Comparison of ENCODE assay signal across 27 mouse cellular contexts in the genomic region with DNA sequence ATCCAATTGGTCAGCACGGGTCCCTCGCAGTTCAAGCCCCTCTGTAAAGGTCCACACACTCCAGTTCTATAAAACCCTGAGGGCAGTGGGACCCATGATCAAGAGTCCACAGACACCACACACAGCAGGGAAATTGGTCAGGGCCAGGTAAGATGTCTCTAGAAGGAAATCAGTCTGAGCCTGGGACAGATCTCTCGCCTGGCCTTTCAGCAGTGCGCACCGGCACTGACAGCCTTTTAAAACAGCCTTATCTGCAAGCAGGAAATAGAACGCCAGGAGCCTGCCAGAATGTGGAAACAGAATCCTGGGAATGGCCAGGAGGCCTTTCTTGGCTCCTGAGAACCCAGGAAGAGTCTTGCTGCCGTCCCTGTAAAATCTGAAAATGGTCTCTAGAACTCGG. TPM values are rescaled to one million over a fixed set of nuclear protein-coding genes. Genes with fewer than 3 reads are reported as not detected.
DNase-seq lines count a peak whose midpoint lies in the region; ATAC-seq and TF ChIP-seq lines count a peak whose summit lies in the region.
"Had no signal": no experiment of that assay in that cellular context is flagged by ENCODE, and none has a peak within 500 bp of the region (broad histone marks: within the 10 kb centered on the region; RNA-seq: fewer than 3 reads in every experiment).

No protein-coding gene starts in this region.

- H3K9ac ChIP-seq in ES-Bruce4 (ENCODE audit: low read depth, poor library complexity, severe bottlenecking), result 0 out of 2 replicates have a peak overlapping the region, but pooled peaks have one; percentile 17
- no peak overlapping the region for H3K9ac ChIP-seq in heart, embryonic 12.5 days
- H3K9ac ChIP-seq in heart, postnatal 0 days (replicated peaks; ENCODE audit: low read depth, low read length), result no peak overlapping the region
- H3K9ac ChIP-seq in midbrain, embryonic 16.5 days (ENCODE audit: low read depth, low read length), result no peak overlapping the region
- H3K9ac ChIP-seq: forebrain, embryonic 15.5 days; hindbrain, embryonic 14.5 days; kidney, embryonic 15.5 days; liver, embryonic 13.5 days; midbrain, embryonic 12.5 days; neural tube, embryonic 13.5 days had no signal

- TF ChIP-seq POLR2A in ES-Bruce4 (IDR thresholded peaks at IDR 0.05; ENCODE audit: insufficient read depth, low read length), result no peak

- no peak for TF ChIP-seq CTCF in ES-Bruce4 (IDR thresholded peaks at IDR 0.05; ENCODE audit: low read depth, low read length)
- TF ChIP-seq CTCF in heart, postnatal 0 days (IDR thresholded peaks at IDR 0.05; ENCODE audit: low read depth), result no peak

- 15% methylated on average over 8 of the region's 8 CpGs for WGBS in heart, embryonic 12.5 days
- WGBS in heart, postnatal 0 days, result 23% methylated on average over 8 of the region's 8 CpGs
- 87% methylated on average over 8 of the region's 8 CpGs for WGBS in midbrain, embryonic 16.5 days

- H3K4me3 ChIP-seq in ES-Bruce4 (ENCODE audit: low read depth, low read length), result peak overlapping the region; percentile 6; the same call in 1 of the 2 replicates
- no peak overlapping the region for H3K4me3 ChIP-seq in heart, embryonic 12.5 days
- no peak overlapping the region for H3K4me3 ChIP-seq in heart, postnatal 0 days (ENCODE audit: low read depth, low read length)
- no peak overlapping the region for H3K4me3 ChIP-seq in midbrain, embryonic 16.5 days (ENCODE audit: low read depth, low read length)
- H3K4me3 ChIP-seq: forebrain, embryonic 10.5 days; forebrain, embryonic 15.5 days; kidney, embryonic 15.5 days; layer of hippocampus, adult 2 months; liver, embryonic 13.5 days; megakaryocyte, embryonic 14.5 days; midbrain, embryonic 12.5 days; neural tube, embryonic 13.5 days had no signal

- DNase-seq in heart, adult 11 months, result peak; percentile 93
- DNase-seq in heart, postnatal 36 days, result no peak
- peak; percentile 56 for DNase-seq in heart, postnatal 0 days (ENCODE audit: low spot score)
- DNase-seq in spleen, adult 18-20 months, result no peak
- DNase-seq: adrenal gland, adult 2 months; cerebellum, adult 8-10 months; cerebellum, postnatal 25 days; kidney, adult 11 months; kidney, postnatal 36 days; left cerebral cortex, postnatal 4 days; liver, embryonic 13.5 days; lung, adult 18-20 months; right cerebral cortex, postnatal 4 days; thymus, postnatal 4 days had no signal

- H3K27me3 ChIP-seq in ES-Bruce4 (ENCODE audit: control insufficient read depth, insufficient read depth, low read length, poor library complexity, severe bottlenecking), result no peaks in the 10 kb centered on the region
- H3K27me3 ChIP-seq in heart, embryonic 12.5 days (replicated peaks), result no peaks in the 10 kb centered on the region
- no peaks in the 10 kb centered on the region for H3K27me3 ChIP-seq in heart, postnatal 0 days (ENCODE audit: control insufficient read depth, insufficient read depth, low read length)
- no peaks in the 10 kb centered on the region for H3K27me3 ChIP-seq in midbrain, embryonic 16.5 days (ENCODE audit: control insufficient read depth, insufficient read depth, low read depth, low read length)
- H3K27me3 ChIP-seq: forebrain, embryonic 15.5 days; kidney, embryonic 15.5 days; liver, embryonic 13.5 days; midbrain, embryonic 12.5 days; neural tube, embryonic 13.5 days had no signal

- no peak for TF ChIP-seq EP300 in ES-Bruce4 (IDR thresholded peaks at IDR 0.05; ENCODE audit: insufficient read depth, low read depth, low read length)
- no peak for TF ChIP-seq EP300 in heart, postnatal 0 days (IDR thresholded peaks at IDR 0.05; ENCODE audit: low read depth)

- no peak for ATAC-seq in heart, embryonic 12.5 days (ENCODE audit: insufficient number of reproducible peaks, low FRiP score)
- no peak; the same call in 1 of the 2 replicates for ATAC-seq in heart, postnatal 0 days (ENCODE audit: insufficient read depth, low read depth)
- ATAC-seq in erythroid progenitor cell, adult 5-6 weeks (replicated peaks; ENCODE audit: low FRiP score, poor library complexity, severe bottlenecking), result no peak
- ATAC-seq in midbrain, embryonic 16.5 days, result no peak
- ATAC-seq: forebrain, embryonic 15.5 days; lung, postnatal 0 days had no signal

- peak overlapping the region; percentile 19 for H3K4me2 ChIP-seq in heart, embryonic 12.5 days
- peak overlapping the region; percentile 14 for H3K4me2 ChIP-seq in heart, postnatal 0 days (ENCODE audit: low read depth, low read length)
- H3K4me2 ChIP-seq in midbrain, embryonic 16.5 days (ENCODE audit: low read length), result no peak overlapping the region
- H3K4me2 ChIP-seq: forebrain, embryonic 15.5 days; hindbrain, embryonic 14.5 days; kidney, embryonic 15.5 days; liver, embryonic 13.5 days; midbrain, embryonic 12.5 days; neural tube, embryonic 13.5 days had no signal

- H3K27ac ChIP-seq in ES-Bruce4 (ENCODE audit: insufficient read depth, low read length), result no peak overlapping the region
- peak overlapping the region; percentile 69 for H3K27ac ChIP-seq in heart, embryonic 12.5 days (ENCODE audit: poor library complexity, severe bottlenecking)
- H3K27ac ChIP-seq in heart, postnatal 0 days (ENCODE audit: low read depth), result peak overlapping the region; percentile 32; the same call in 1 of the 2 replicates
- H3K27ac ChIP-seq in midbrain, embryonic 16.5 days (ENCODE audit: low read length), result no peak overlapping the region
- H3K27ac ChIP-seq: forebrain, embryonic 10.5 days; forebrain, embryonic 15.5 days; hindbrain, embryonic 14.5 days; kidney, embryonic 15.5 days; layer of hippocampus, adult 2 months; liver, embryonic 13.5 days; midbrain, embryonic 12.5 days; neural tube, embryonic 13.5 days had no signal

- peaks cover 16% of the 10 kb centered on the region for H3K4me1 ChIP-seq in ES-Bruce4 (ENCODE audit: control insufficient read depth, insufficient read depth, low read length)
- H3K4me1 ChIP-seq in heart, embryonic 12.5 days (replicated peaks), result peaks cover 25% of the 10 kb centered on the region
- peaks cover 9% of the 10 kb centered on the region; the same call in 1 of the 2 replicates for H3K4me1 ChIP-seq in heart, postnatal 0 days (ENCODE audit: control insufficient read depth, insufficient read depth)
- H3K4me1 ChIP-seq in midbrain, embryonic 16.5 days (ENCODE audit: control insufficient read depth, insufficient read depth, low read length), result no peaks in the 10 kb centered on the region
- H3K4me1 ChIP-seq: forebrain, embryonic 15.5 days; kidney, embryonic 15.5 days; midbrain, embryonic 12.5 days; neural tube, embryonic 13.5 days had no signal

- no peaks in the 10 kb centered on the region for H3K9me3 ChIP-seq in ES-Bruce4 (replicated peaks; ENCODE audit: control insufficient read depth, insufficient read depth, low read length, poor library complexity, severe bottlenecking)
- H3K9me3 ChIP-seq in heart, embryonic 12.5 days (replicated peaks), result no peaks in the 10 kb centered on the region
- H3K9me3 ChIP-seq in heart, postnatal 0 days (replicated peaks; ENCODE audit: control insufficient read depth, low read length), result no peaks in the 10 kb centered on the region
- no peaks in the 10 kb centered on the region for H3K9me3 ChIP-seq in midbrain, embryonic 16.5 days (replicated peaks; ENCODE audit: control insufficient read depth, low read length, poor library complexity, severe bottlenecking)
- H3K9me3 ChIP-seq: forebrain, embryonic 10.5 days; forebrain, embryonic 15.5 days; kidney, embryonic 15.5 days; neural tube, embryonic 13.5 days had no signal

- intact Hi-C loops in heart, postnatal 36 days (cut with DNase I), result no loop called here

- H3K36me3 ChIP-seq in ES-Bruce4 (ENCODE audit: control insufficient read depth, insufficient read depth, low read length, poor library complexity, severe bottlenecking), result no peaks in the 10 kb centered on the region
- no peaks in the 10 kb centered on the region for H3K36me3 ChIP-seq in heart, embryonic 12.5 days
- no peaks in the 10 kb centered on the region for H3K36me3 ChIP-seq in heart, postnatal 0 days (replicated peaks; ENCODE audit: control insufficient read depth, insufficient read depth, low read length)
- H3K36me3 ChIP-seq in midbrain, embryonic 16.5 days (ENCODE audit: control insufficient read depth, insufficient read depth, low read length), result no peaks in the 10 kb centered on the region
- H3K36me3 ChIP-seq: forebrain, embryonic 10.5 days; forebrain, embryonic 15.5 days; kidney, embryonic 15.5 days; liver, embryonic 13.5 days; midbrain, embryonic 12.5 days; neural tube, embryonic 13.5 days had no signal

RNA-seq across cellular contexts. Expression of gene Galnt15, which starts 27.0 kb away (rescaled TPM):
- 10 to 100 TPM; 15.0 to 21.3 TPM for total RNA-seq in heart, postnatal 36 days (2021)
- not detected in 2 replicates for polyA plus RNA-seq in ES-Bruce4 (2011; ENCODE audit: insufficient read depth, insufficient read length, low read depth, missing spikeins)
- polyA plus RNA-seq in heart, embryonic 12.5 days (2016; fragmentation: Nextera tagmentation; extraction: Ambion mirVana), result 0.29 and 0.35 TPM in 2 replicates
- total RNA-seq in heart, postnatal 0 days (2014; rRNA removed; ENCODE audit: low replicate concordance), result 2.7 and 3.3 TPM in 2 replicates
- 0.88 and 0.94 TPM in 2 replicates for polyA plus RNA-seq in heart, postnatal 0 days (2015; fragmentation: Nextera tagmentation; extraction: Ambion mirVana)
- total RNA-seq in erythroid progenitor cell, adult 5-6 weeks (2015; ENCODE audit: low replicate concordance), result not detected in 2 replicates
- total RNA-seq in erythroid progenitor cell, adult 5-6 weeks (2017; ENCODE audit: low replicate concordance), result 0.13 TPM in 1 of 2 replicates, not detected in the other
- 0.45 and 0.52 TPM in 2 replicates for polyA plus RNA-seq in midbrain, embryonic 16.5 days (2015; fragmentation: Nextera tagmentation; extraction: Ambion mirVana)
- polyA plus RNA-seq: liver, embryonic 13.5 days had no signal

RNA-seq across cellular contexts. Expression of gene Oxnad1, which starts 29.4 kb away (rescaled TPM):
- 10 to 100 TPM; 46.7 to 57.4 TPM for total RNA-seq in heart, postnatal 36 days (2021)
- polyA plus RNA-seq in ES-Bruce4 (2011; ENCODE audit: insufficient read depth, insufficient read length, low read depth, missing spikeins), result 36.4 and 40.8 TPM in 2 replicates
- 37.9 and 40.2 TPM in 2 replicates for polyA plus RNA-seq in heart, embryonic 12.5 days (2016; fragmentation: Nextera tagmentation; extraction: Ambion mirVana)
- total RNA-seq in heart, postnatal 0 days (2014; rRNA removed; ENCODE audit: low replicate concordance), result 68.6 and 85.5 TPM in 2 replicates
- polyA plus RNA-seq in heart, postnatal 0 days (2015; fragmentation: Nextera tagmentation; extraction: Ambion mirVana), result 48.4 and 48.7 TPM in 2 replicates
- 3.6 and 10.5 TPM in 2 replicates for total RNA-seq in erythroid progenitor cell, adult 5-6 weeks (2015; ENCODE audit: low replicate concordance)
- total RNA-seq in erythroid progenitor cell, adult 5-6 weeks (2017; ENCODE audit: low replicate concordance), result 9.8 and 26.6 TPM in 2 replicates
- 18.6 and 19.9 TPM in 2 replicates for polyA plus RNA-seq in midbrain, embryonic 16.5 days (2015; fragmentation: Nextera tagmentation; extraction: Ambion mirVana)

RNA-seq across cellular contexts. Expression of gene Dph3, which starts 29.7 kb away (rescaled TPM):
- 10 to 100 TPM; 83.9 to 94.1 TPM for total RNA-seq in heart, postnatal 36 days (2021)
- polyA plus RNA-seq in ES-Bruce4 (2011; ENCODE audit: insufficient read depth, insufficient read length, low read depth, missing spikeins), result 55.0 and 58.7 TPM in 2 replicates
- 71.7 and 74.5 TPM in 2 replicates for polyA plus RNA-seq in heart, embryonic 12.5 days (2016; fragmentation: Nextera tagmentation; extraction: Ambion mirVana)
- 35.0 and 54.1 TPM in 2 replicates for total RNA-seq in heart, postnatal 0 days (2014; rRNA removed; ENCODE audit: low replicate concordance)
- polyA plus RNA-seq in heart, postnatal 0 days (2015; fragmentation: Nextera tagmentation; extraction: Ambion mirVana), result 102 and 103 TPM in 2 replicates
- total RNA-seq in erythroid progenitor cell, adult 5-6 weeks (2015; ENCODE audit: low replicate concordance), result 33.1 and 67.8 TPM in 2 replicates
- total RNA-seq in erythroid progenitor cell, adult 5-6 weeks (2017; ENCODE audit: low replicate concordance), result 9.1 and 12.5 TPM in 2 replicates
- polyA plus RNA-seq in midbrain, embryonic 16.5 days (2015; fragmentation: Nextera tagmentation; extraction: Ambion mirVana), result 74.7 and 77.2 TPM in 2 replicates

Comparison
In these comparisons a context has a peak if more than half of its experiments do, and no peak if none do; other contexts are left out.
1. DNase-seq: peak in heart, adult 11 months (single experiment) and heart, postnatal 0 days (single experiment); none in heart, postnatal 36 days (0 of 2) and spleen, adult 18-20 months (0 of 2).
2. H3K27ac ChIP-seq: peak in heart, embryonic 12.5 days (single experiment) and heart, postnatal 0 days (single experiment); none in ES-Bruce4 (single experiment) and midbrain, embryonic 16.5 days (single experiment).